11 mouse cellular contexts compared by ENCODE assay signal in the genomic region with DNA sequence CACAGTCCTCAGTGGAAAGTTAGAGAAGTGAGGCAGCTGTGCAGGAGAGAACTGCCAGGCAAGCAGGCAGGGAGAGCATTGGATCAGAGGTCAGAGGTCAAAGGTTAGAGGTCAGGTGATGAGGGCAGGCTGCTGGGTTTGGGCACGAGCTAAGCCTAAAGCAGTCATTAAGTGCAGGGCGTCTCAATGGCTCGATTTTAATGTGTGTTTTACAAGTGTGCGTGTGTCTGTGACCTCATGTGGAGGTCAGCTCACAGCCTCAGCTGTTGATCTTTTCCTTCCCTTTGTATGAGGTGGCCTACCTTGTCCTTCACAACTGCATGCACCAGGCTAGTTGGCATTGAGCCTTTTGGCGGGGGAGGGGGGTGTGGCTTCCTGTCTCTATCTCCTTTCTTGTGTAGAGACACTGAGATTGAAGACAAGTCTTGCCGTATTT. TPM values are rescaled to one million over a fixed set of nuclear protein-coding genes. Genes with fewer than 3 reads are reported as not detected.
A peak's percentile ranks its signal among the peaks of the same experiment; 100 is the strongest.
DNase-seq lines count a peak whose midpoint lies in the region; ATAC-seq and TF ChIP-seq lines count a peak whose summit lies in the region.
"Had no signal": no experiment of that assay in that cellular context is flagged by ENCODE, and none has a peak within 500 bp of the region (broad histone marks: within the 10 kb centered on the region; RNA-seq: fewer than 3 reads in every experiment).

No protein-coding gene starts in this region.

- no peak overlapping the region for H3K4me2 ChIP-seq in neural tube, embryonic 15.5 days
- H3K4me2 ChIP-seq in limb, embryonic 11.5 days (ENCODE audit: low read depth, severe bottlenecking), result no peak overlapping the region
- H3K4me2 ChIP-seq in stomach, postnatal 0 days (replicated peaks; ENCODE audit: low read depth), result no peak overlapping the region
- H3K4me2 ChIP-seq: hindbrain, embryonic 15.5 days; lung, embryonic 14.5 days had no signal

- no peaks in the 10 kb centered on the region for H3K4me1 ChIP-seq in neural tube, embryonic 15.5 days
- no peaks in the 10 kb centered on the region for H3K4me1 ChIP-seq in limb, embryonic 11.5 days (ENCODE audit: control insufficient read depth, insufficient read depth, low read length)
- H3K4me1 ChIP-seq in stomach, postnatal 0 days (replicated peaks; ENCODE audit: control insufficient read depth, insufficient read depth), result no peaks in the 10 kb centered on the region
- H3K4me1 ChIP-seq: hindbrain, embryonic 15.5 days had no signal

- no peak for TF ChIP-seq EP300 in stomach, postnatal 0 days (optimal IDR thresholded peaks at IDR 0.05)

- no peaks in the 10 kb centered on the region for H3K36me3 ChIP-seq in neural tube, embryonic 15.5 days
- no peaks in the 10 kb centered on the region for H3K36me3 ChIP-seq in limb, embryonic 11.5 days (ENCODE audit: control insufficient read depth, insufficient read depth, low read length)
- no peaks in the 10 kb centered on the region for H3K36me3 ChIP-seq in stomach, postnatal 0 days (ENCODE audit: control insufficient read depth, insufficient read depth, low read length)
- H3K36me3 ChIP-seq: hindbrain, embryonic 15.5 days had no signal

- no peak overlapping the region for H3K4me3 ChIP-seq in neural tube, embryonic 15.5 days (replicated peaks)
- H3K4me3 ChIP-seq in limb, embryonic 11.5 days (ENCODE audit: low read depth, low read length), result no peak overlapping the region
- H3K4me3 ChIP-seq in stomach, postnatal 0 days (ENCODE audit: low read depth, low read length), result no peak overlapping the region
- H3K4me3 ChIP-seq: hindbrain, embryonic 15.5 days had no signal

- H3K27me3 ChIP-seq in neural tube, embryonic 15.5 days (replicated peaks), result no peaks in the 10 kb centered on the region
- no peaks in the 10 kb centered on the region for H3K27me3 ChIP-seq in limb, embryonic 11.5 days (ENCODE audit: control insufficient read depth, insufficient read depth, low read length)
- no peaks in the 10 kb centered on the region for H3K27me3 ChIP-seq in stomach, postnatal 0 days (ENCODE audit: control insufficient read depth, insufficient read depth, low read length)
- H3K27me3 ChIP-seq: hindbrain, embryonic 15.5 days had no signal

- DNase-seq in cerebellum, postnatal 10 days, result peak; percentile 25 to 29
- DNase-seq in cerebellum, adult 11 months, result no peak
- DNase-seq in neural tube, embryonic 10.5 days (ENCODE audit: extremely low spot score, low spot score), result peak; percentile 45
- DNase-seq in adrenal gland, postnatal 10 days, result peak; percentile 61
- DNase-seq in limb, embryonic 11.5 days (ENCODE audit: low spot score), result peak; percentile 38
- no peak for DNase-seq in stomach, postnatal 0 days (ENCODE audit: low spot score)
- DNase-seq: cerebellum, adult 8-10 months; lung, embryonic 14.5 days had no signal

- WGBS in neural tube, embryonic 15.5 days, result 21% methylated on average over 6 of the region's 6 CpGs
- 7% methylated on average over 6 of the region's 6 CpGs for WGBS in limb, embryonic 11.5 days
- WGBS in stomach, postnatal 0 days, result 27% methylated on average over 6 of the region's 6 CpGs

- no peak overlapping the region for H3K27ac ChIP-seq in neural tube, embryonic 15.5 days (replicated peaks)
- no peak overlapping the region for H3K27ac ChIP-seq in limb, embryonic 11.5 days (replicated peaks; ENCODE audit: low read depth, low read length)
- no peak overlapping the region for H3K27ac ChIP-seq in stomach, postnatal 0 days (replicated peaks)
- H3K27ac ChIP-seq: hindbrain, embryonic 15.5 days had no signal

- no peak for ATAC-seq in neural tube, embryonic 15.5 days (ENCODE audit: low FRiP score)
- no peak for ATAC-seq in limb, embryonic 11.5 days (ENCODE audit: insufficient number of reproducible peaks, low FRiP score, low TSS enrichment, low read depth)
- no peak for ATAC-seq in granulocyte monocyte progenitor cell, adult 5-6 weeks (replicated peaks; ENCODE audit: poor library complexity, severe bottlenecking)
- ATAC-seq in stomach, postnatal 0 days (ENCODE audit: low FRiP score, low TSS enrichment), result no peak

- no peak for TF ChIP-seq CTCF in stomach, postnatal 0 days (IDR thresholded peaks at IDR 0.05; ENCODE audit: low read depth)

- no peak overlapping the region for H3K9ac ChIP-seq in neural tube, embryonic 15.5 days (replicated peaks)
- no peak overlapping the region for H3K9ac ChIP-seq in limb, embryonic 11.5 days (ENCODE audit: low read length)
- no peak overlapping the region for H3K9ac ChIP-seq in stomach, postnatal 0 days (ENCODE audit: low read length)
- H3K9ac ChIP-seq: hindbrain, embryonic 15.5 days; lung, embryonic 14.5 days had no signal

- no peaks in the 10 kb centered on the region for H3K9me3 ChIP-seq in neural tube, embryonic 15.5 days (replicated peaks)
- no peaks in the 10 kb centered on the region for H3K9me3 ChIP-seq in limb, embryonic 11.5 days (ENCODE audit: control insufficient read depth, low read length)
- H3K9me3 ChIP-seq in stomach, postnatal 0 days (ENCODE audit: control insufficient read depth, low read length), result no peaks in the 10 kb centered on the region
- H3K9me3 ChIP-seq: hindbrain, embryonic 15.5 days had no signal

RNA-seq across cellular contexts. Expression of a gene that starts 19.0 kb away (rescaled TPM):
- polyA plus RNA-seq in neural tube, embryonic 15.5 days (2015; fragmentation: Nextera tagmentation; extraction: Ambion mirVana), result 0.26 and 0.84 TPM in 2 replicates
- 1 to 10 TPM; 1.6 to 2.5 TPM for total RNA-seq in adrenal gland, postnatal 10 days (2021)
- polyA plus RNA-seq in limb, embryonic 11.5 days (2014; fragmentation: Nextera tagmentation; extraction: Ambion mirVana), result 0.71 and 0.97 TPM in 2 replicates
- 1.6 TPM in 1 of 2 replicates, not detected in the other for total RNA-seq in granulocyte monocyte progenitor cell, adult 5-6 weeks (2014; fragmentation: Nextera tagmentation)
- total RNA-seq in granulocyte monocyte progenitor cell, adult 5-6 weeks (2017), result 0.22 TPM in 1 of 2 replicates, not detected in the other
- 0.13 and 0.18 TPM in 2 replicates for polyA plus RNA-seq in stomach, postnatal 0 days (2015; fragmentation: Nextera tagmentation; extraction: Ambion mirVana)

Comparison
In these comparisons a context has a peak if more than half of its experiments do, and no peak if none do; other contexts are left out.
1. DNase-seq: peak in cerebellum, postnatal 10 days (2 of 2), neural tube, embryonic 10.5 days (single experiment), adrenal gland, postnatal 10 days (single experiment) and limb, embryonic 11.5 days (single experiment); none in cerebellum, adult 11 months (single experiment) and stomach, postnatal 0 days (single experiment).